Mouse (Mus musculus) left cerebral cortex, postnatal 25 days (tissue): Measurements from ENCODE around the gene Bend3. TPM values are rescaled to one million over a fixed set of nuclear protein-coding genes. Genes with fewer than 3 reads are reported as not detected.

Source experiments
- total RNA-seq, 2 experiments: library from RNA; stranded (reverse); gene quantifications; 2 replicates each; pipeline ENCODE4 v1.2.3; 2021

Gene Bend3
- total RNA-seq, 2 experiments from 2014 or later, result 4.3 to 5.9 TPM

Other genes starting within 250 kb of the Bend3 start
- gene Gm9803, start 45.3 kb downstream of the Bend3 start, total RNA-seq, result 10 to 100 TPM in 1 of 2 experiments, not detected in 1; 11.6 TPM
- gene 1700021F05Rik, start 62.2 kb downstream of the Bend3 start, total RNA-seq, result 10 to 100 TPM; 42.5 to 42.8 TPM
- 10 to 100 TPM; 12.0 to 12.7 TPM for gene Cd24a, start 99.5 kb downstream of the Bend3 start, total RNA-seq